Mouse (Mus musculus): ENCODE results near the gene Lrrc63. TPM values are rescaled to one million over a fixed set of nuclear protein-coding genes. Genes with fewer than 3 reads are reported as not detected.
"Not testable (repeated sequence)": the region's sequence is repeated elsewhere in the genome, so short reads cannot be mapped to it uniquely, and the experiment has no call there.

Gene Lrrc63
- total RNA-seq, 1 experiment = not detected

- Histone ChIP-seq H3K27ac (ENCODE audit: insufficient read depth, low read depth, low read length, poor library complexity, severe bottlenecking) (no peak overlapping the region), H3K4me1 (ENCODE audit: control insufficient read depth in 2 of 2, insufficient read depth in 2 of 2, low read length in 2 of 2, poor library complexity in 1 of 2) (no peaks in the 10 kb centered on the region), H3K9me3 (ENCODE audit: control insufficient read depth, insufficient read depth, low read depth, low read length) (no peaks in the 10 kb centered on the region), H3K9ac (ENCODE audit: insufficient read depth, low read depth, low read length, poor library complexity, severe bottlenecking) (no peak overlapping the region), H3K36me3 (ENCODE audit: control insufficient read depth, insufficient read depth, low read length, poor library complexity, severe bottlenecking) (no peaks in the 10 kb centered on the region), H3K4me3 (ENCODE audit: insufficient read depth in 1 of 2, low read depth in 1 of 2, low read length in 2 of 2, poor library complexity in 1 of 2, severe bottlenecking in 1 of 2) (no peak overlapping the region)
- no peak for TF ChIP-seq ZNF384 (IDR thresholded peaks at IDR 0.05; ENCODE audit: low read depth, low read length)
- no peak for TF ChIP-seq MAFK (IDR thresholded peaks at IDR 0.05; ENCODE audit: insufficient read depth, low read depth, low read length)
- no peak for TF ChIP-seq ZC3H11A (IDR thresholded peaks at IDR 0.05; ENCODE audit: borderline replicate concordance, low read depth, low read length)
- TF ChIP-seq CHD2 (IDR thresholded peaks at IDR 0.05; ENCODE audit: low read depth, low read length) = no peak
- no peak for TF ChIP-seq HCFC1 (IDR thresholded peaks at IDR 0.05; ENCODE audit: borderline replicate concordance, insufficient read depth, low read length)
- DNase-seq (ENCODE audit: low read depth, low spot score) = no peak
- in situ Hi-C loops (cut with MboI; ENCODE audit: low sequenced_read_pairs in 2 of 2, unreplicated experiment in 2 of 2) = no loop called here
Measured at GRCm38 (mm10) chr14:75150653-75151052, 20.0 kb upstream of the Lrrc63 start.

GRCm38 (mm10) chr14:75148229-75148628 is 17.5 kb upstream of the Lrrc63 start:
- in situ Hi-C loops (cut with MboI; ENCODE audit: low sequenced_read_pairs in 2 of 2, unreplicated experiment in 2 of 2) = no loop called here
- H3K27ac ChIP-seq (ENCODE audit: insufficient read depth, low read depth, low read length, poor library complexity, severe bottlenecking) = no peak overlapping the region
- H3K9ac ChIP-seq (ENCODE audit: insufficient read depth, low read depth, low read length, poor library complexity, severe bottlenecking) = no peak overlapping the region
- no peaks in the 10 kb centered on the region for H3K9me3 ChIP-seq (ENCODE audit: control insufficient read depth, insufficient read depth, low read depth, low read length)
- H3K4me3 ChIP-seq (ENCODE audit: insufficient read depth in 1 of 2, low read depth in 1 of 2, low read length in 2 of 2, poor library complexity in 1 of 2, severe bottlenecking in 1 of 2) = no peak overlapping the region
- DNase-seq (ENCODE audit: low read depth, low spot score) = no peak
- no peak for TF ChIP-seq MAFK (IDR thresholded peaks at IDR 0.05; ENCODE audit: insufficient read depth, low read depth, low read length)
- TF ChIP-seq ZNF384 (IDR thresholded peaks at IDR 0.05; ENCODE audit: low read depth, low read length) = no peak
- TF ChIP-seq HCFC1 (IDR thresholded peaks at IDR 0.05; ENCODE audit: borderline replicate concordance, insufficient read depth, low read length) = no peak
- no peak for TF ChIP-seq CHD2 (IDR thresholded peaks at IDR 0.05; ENCODE audit: low read depth, low read length)
- no peak for TF ChIP-seq ZC3H11A (IDR thresholded peaks at IDR 0.05; ENCODE audit: borderline replicate concordance, low read depth, low read length)
- no peaks in the 10 kb centered on the region for H3K36me3 ChIP-seq (ENCODE audit: control insufficient read depth, insufficient read depth, low read length, poor library complexity, severe bottlenecking)
- no peaks in the 10 kb centered on the region for H3K4me1 ChIP-seq (ENCODE audit: control insufficient read depth in 2 of 2, insufficient read depth in 2 of 2, low read length in 2 of 2, poor library complexity in 1 of 2)

DNA sequence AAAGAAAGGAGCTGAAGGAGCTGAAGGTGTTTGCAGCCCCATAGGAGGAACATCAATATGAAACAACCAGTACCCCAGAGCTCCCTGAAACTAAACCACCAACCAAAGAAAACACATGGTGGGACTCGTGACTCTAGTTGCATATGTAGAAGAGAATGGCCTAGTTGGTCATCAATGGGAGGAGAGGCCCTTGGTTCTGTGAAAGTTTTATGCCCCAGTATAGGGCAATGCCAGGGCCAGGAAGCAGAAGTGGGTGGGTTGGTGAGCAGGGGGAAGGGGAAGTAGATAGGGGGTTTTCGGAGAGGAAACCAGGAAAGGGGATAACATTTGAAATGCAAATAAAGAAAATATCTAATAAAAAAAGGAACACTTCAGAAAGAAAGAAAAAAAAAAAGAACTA is 17.0 kb upstream of the Lrrc63 start:
- H3K9me3 ChIP-seq (ENCODE audit: control insufficient read depth, insufficient read depth, low read depth, low read length); H3K4me3 ChIP-seq (ENCODE audit: insufficient read depth in 1 of 2, low read depth in 1 of 2, low read length in 2 of 2, poor library complexity in 1 of 2, severe bottlenecking in 1 of 2); H3K4me1 ChIP-seq (ENCODE audit: control insufficient read depth in 2 of 2, insufficient read depth in 2 of 2, low read length in 2 of 2, poor library complexity in 1 of 2); H3K27ac ChIP-seq (ENCODE audit: insufficient read depth, low read depth, low read length, poor library complexity, severe bottlenecking); DNase-seq (ENCODE audit: low read depth, low spot score); H3K36me3 ChIP-seq (ENCODE audit: control insufficient read depth, insufficient read depth, low read length, poor library complexity, severe bottlenecking); H3K9ac ChIP-seq (ENCODE audit: insufficient read depth, low read depth, low read length, poor library complexity, severe bottlenecking); in situ Hi-C loops (cut with MboI; ENCODE audit: low sequenced_read_pairs in 2 of 2, unreplicated experiment in 2 of 2): not testable (repeated sequence)

DNA sequence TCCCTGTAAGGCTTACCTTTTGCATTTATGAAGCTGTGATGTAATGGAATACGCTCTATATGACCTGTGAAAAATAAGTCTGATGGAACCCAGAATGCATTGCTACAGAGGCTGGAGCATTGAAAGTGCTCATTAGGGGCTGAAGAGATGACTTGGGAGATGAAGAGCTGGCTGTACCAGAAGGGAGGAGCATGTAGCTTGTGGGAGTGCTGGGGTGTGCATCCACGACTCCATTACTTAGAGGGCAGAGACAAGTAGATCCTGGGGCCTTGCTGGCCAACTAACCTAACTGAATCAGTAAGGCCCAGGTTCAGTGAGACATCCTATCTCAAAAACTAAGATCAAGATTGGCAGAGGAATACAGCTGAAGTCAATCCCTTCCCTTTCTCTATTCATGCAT is 8.5 kb upstream of the Lrrc63 start:
- H3K9me3 ChIP-seq (ENCODE audit: control insufficient read depth, insufficient read depth, low read depth, low read length) = no peaks in the 10 kb centered on the region
- no peak for DNase-seq (ENCODE audit: low read depth, low spot score)
- H3K9ac ChIP-seq (ENCODE audit: insufficient read depth, low read depth, low read length, poor library complexity, severe bottlenecking) = no peak overlapping the region
- no peak overlapping the region for H3K27ac ChIP-seq (ENCODE audit: insufficient read depth, low read depth, low read length, poor library complexity, severe bottlenecking)
- in situ Hi-C loops (cut with MboI; ENCODE audit: low sequenced_read_pairs in 2 of 2, unreplicated experiment in 2 of 2) = no loop called here
- no peaks in the 10 kb centered on the region for H3K36me3 ChIP-seq (ENCODE audit: control insufficient read depth, insufficient read depth, low read length, poor library complexity, severe bottlenecking)
- no peaks in the 10 kb centered on the region for H3K4me1 ChIP-seq (ENCODE audit: control insufficient read depth in 2 of 2, insufficient read depth in 2 of 2, low read length in 2 of 2, poor library complexity in 1 of 2)
- no peak overlapping the region for H3K4me3 ChIP-seq (ENCODE audit: insufficient read depth in 1 of 2, low read depth in 1 of 2, low read length in 2 of 2, poor library complexity in 1 of 2, severe bottlenecking in 1 of 2)
- TF ChIP-seq ZNF384 (IDR thresholded peaks at IDR 0.05; ENCODE audit: low read depth, low read length) (no peak), ZC3H11A (IDR thresholded peaks at IDR 0.05; ENCODE audit: borderline replicate concordance, low read depth, low read length) (no peak), CHD2 (IDR thresholded peaks at IDR 0.05; ENCODE audit: low read depth, low read length) (no peak), MAFK (IDR thresholded peaks at IDR 0.05; ENCODE audit: insufficient read depth, low read depth, low read length) (no peak), HCFC1 (IDR thresholded peaks at IDR 0.05; ENCODE audit: borderline replicate concordance, insufficient read depth, low read length) (no peak)

- Histone ChIP-seq H3K27ac (ENCODE audit: insufficient read depth, low read depth, low read length, poor library complexity, severe bottlenecking) (no peak overlapping the region), H3K9me3 (ENCODE audit: control insufficient read depth, insufficient read depth, low read depth, low read length) (no peaks in the 10 kb centered on the region), H3K4me3 (ENCODE audit: insufficient read depth in 1 of 2, low read depth in 1 of 2, low read length in 2 of 2, poor library complexity in 1 of 2, severe bottlenecking in 1 of 2) (no peak overlapping the region), H3K9ac (ENCODE audit: insufficient read depth, low read depth, low read length, poor library complexity, severe bottlenecking) (no peak overlapping the region), H3K4me1 (ENCODE audit: control insufficient read depth in 2 of 2, insufficient read depth in 2 of 2, low read length in 2 of 2, poor library complexity in 1 of 2) (no peaks in the 10 kb centered on the region), H3K36me3 (ENCODE audit: control insufficient read depth, insufficient read depth, low read length, poor library complexity, severe bottlenecking) (no peaks in the 10 kb centered on the region)
- DNase-seq (ENCODE audit: low read depth, low spot score) = no peak
- in situ Hi-C loops (cut with MboI; ENCODE audit: low sequenced_read_pairs in 2 of 2, unreplicated experiment in 2 of 2) = no loop called here
- TF ChIP-seq ZNF384 (IDR thresholded peaks at IDR 0.05; ENCODE audit: low read depth, low read length) = no peak
- no peak for TF ChIP-seq MAFK (IDR thresholded peaks at IDR 0.05; ENCODE audit: insufficient read depth, low read depth, low read length)
- no peak for TF ChIP-seq CHD2 (IDR thresholded peaks at IDR 0.05; ENCODE audit: low read depth, low read length)
- no peak for TF ChIP-seq ZC3H11A (IDR thresholded peaks at IDR 0.05; ENCODE audit: borderline replicate concordance, low read depth, low read length)
- no peak for TF ChIP-seq HCFC1 (IDR thresholded peaks at IDR 0.05; ENCODE audit: borderline replicate concordance, insufficient read depth, low read length)
Measured at GRCm38 (mm10) chr14:75138503-75138902, 7.8 kb upstream of the Lrrc63 start.
